Comparison of ENCODE assay signal across 13 mouse cellular contexts in genomic region chr4:132398863-132399262, GRCm38 (mm10). TPM values are rescaled to one million over a fixed set of nuclear protein-coding genes. Genes with fewer than 3 reads are reported as not detected.
A peak's percentile ranks its signal among the peaks of the same experiment; 100 is the strongest.
DNase-seq lines count a peak whose midpoint lies in the region; ATAC-seq and TF ChIP-seq lines count a peak whose summit lies in the region.
"Had no signal": no experiment of that assay in that cellular context is flagged by ENCODE, and none has a peak within 500 bp of the region (broad histone marks: within the 10 kb centered on the region; RNA-seq: fewer than 3 reads in every experiment).

No protein-coding gene starts in this region.

- no peaks in the 10 kb centered on the region for H3K9me3 ChIP-seq in embryonic facial prominence, embryonic 13.5 days
- H3K9me3 ChIP-seq in embryonic facial prominence, embryonic 10.5 days = no peaks in the 10 kb centered on the region
- H3K9me3 ChIP-seq in stomach, embryonic 16.5 days (replicated peaks; ENCODE audit: control insufficient read depth, low read length) = no peaks in the 10 kb centered on the region
- H3K9me3 ChIP-seq in stomach, postnatal 0 days (ENCODE audit: control insufficient read depth, low read length) = no peaks in the 10 kb centered on the region
- H3K9me3 ChIP-seq: heart, embryonic 10.5 days; hindbrain, embryonic 15.5 days; liver, embryonic 15.5 days had no signal

- whole genome bisulfite sequencing in embryonic facial prominence, embryonic 13.5 days = 37% methylated on average over 5 of the region's 5 CpGs
- WGBS in embryonic facial prominence, embryonic 10.5 days = 66% methylated on average over 5 of the region's 5 CpGs
- 50% methylated on average over 5 of the region's 5 CpGs for WGBS in stomach, embryonic 16.5 days
- WGBS in stomach, postnatal 0 days = 51% methylated on average over 5 of the region's 5 CpGs

- TF ChIP-seq CTCF in stomach, postnatal 0 days (IDR thresholded peaks at IDR 0.05; ENCODE audit: low read depth) = no peak

- no peak for DNase-seq in embryonic facial prominence, embryonic 10.5 days (ENCODE audit: low spot score)
- DNase-seq in kidney, adult 8-10 months = peak; percentile 43 to 44
- no peak for DNase-seq in kidney, adult 18-20 months
- no peak for DNase-seq in stomach, postnatal 0 days (ENCODE audit: low spot score)
- DNase-seq in right cerebral cortex, postnatal 14 days = no peak
- DNase-seq in T-cell, adult 2 months (ENCODE audit: low spot score) = no peak

- H3K27me3 ChIP-seq in embryonic facial prominence, embryonic 13.5 days = no peaks in the 10 kb centered on the region
- no peaks in the 10 kb centered on the region for H3K27me3 ChIP-seq in embryonic facial prominence, embryonic 10.5 days (replicated peaks; ENCODE audit: low read depth, poor library complexity, severe bottlenecking)
- no peaks in the 10 kb centered on the region for H3K27me3 ChIP-seq in stomach, embryonic 16.5 days (ENCODE audit: control insufficient read depth, insufficient read depth, low read length)
- H3K27me3 ChIP-seq in stomach, postnatal 0 days (ENCODE audit: control insufficient read depth, insufficient read depth, low read length) = no peaks in the 10 kb centered on the region
- H3K27me3 ChIP-seq: CH12.LX; hindbrain, embryonic 15.5 days; liver, embryonic 15.5 days had no signal

- peaks cover 18% of the 10 kb centered on the region for H3K4me1 ChIP-seq in embryonic facial prominence, embryonic 13.5 days
- peaks cover 16% of the 10 kb centered on the region for H3K4me1 ChIP-seq in embryonic facial prominence, embryonic 10.5 days
- H3K4me1 ChIP-seq in stomach, embryonic 16.5 days (ENCODE audit: control insufficient read depth, insufficient read depth, low read length) = peaks cover 17% of the 10 kb centered on the region
- no peaks in the 10 kb centered on the region for H3K4me1 ChIP-seq in stomach, postnatal 0 days (replicated peaks; ENCODE audit: control insufficient read depth, insufficient read depth)

- no peak for TF ChIP-seq EP300 in stomach, postnatal 0 days (optimal IDR thresholded peaks at IDR 0.05)

- H3K9ac ChIP-seq in embryonic facial prominence, embryonic 13.5 days = no peak overlapping the region
- no peak overlapping the region for H3K9ac ChIP-seq in stomach, embryonic 16.5 days (ENCODE audit: low read length)
- H3K9ac ChIP-seq in stomach, postnatal 0 days (ENCODE audit: low read length) = no peak overlapping the region
- H3K9ac ChIP-seq: hindbrain, embryonic 15.5 days had no signal

- no peak overlapping the region for H3K4me2 ChIP-seq in embryonic facial prominence, embryonic 13.5 days
- no peak overlapping the region for H3K4me2 ChIP-seq in stomach, embryonic 16.5 days (ENCODE audit: low read depth, low read length)
- H3K4me2 ChIP-seq in stomach, postnatal 0 days (replicated peaks; ENCODE audit: low read depth) = no peak overlapping the region

- no peaks in the 10 kb centered on the region for H3K36me3 ChIP-seq in embryonic facial prominence, embryonic 13.5 days
- H3K36me3 ChIP-seq in embryonic facial prominence, embryonic 10.5 days (replicated peaks) = peaks cover 7% of the 10 kb centered on the region
- no peaks in the 10 kb centered on the region for H3K36me3 ChIP-seq in stomach, embryonic 16.5 days (ENCODE audit: control insufficient read depth, insufficient read depth, low read length)
- no peaks in the 10 kb centered on the region for H3K36me3 ChIP-seq in stomach, postnatal 0 days (ENCODE audit: control insufficient read depth, insufficient read depth, low read length)
- H3K36me3 ChIP-seq: heart, embryonic 10.5 days; hindbrain, embryonic 15.5 days had no signal

- no peak overlapping the region for H3K4me3 ChIP-seq in embryonic facial prominence, embryonic 13.5 days
- no peak overlapping the region for H3K4me3 ChIP-seq in embryonic facial prominence, embryonic 10.5 days
- H3K4me3 ChIP-seq in stomach, embryonic 16.5 days (replicated peaks; ENCODE audit: low read length) = no peak overlapping the region
- H3K4me3 ChIP-seq in stomach, postnatal 0 days (ENCODE audit: low read depth, low read length) = no peak overlapping the region

- ATAC-seq in embryonic facial prominence, embryonic 13.5 days (ENCODE audit: insufficient number of reproducible peaks, insufficient read depth, low FRiP score, low TSS enrichment, low read depth) = no peak
- ATAC-seq in stomach, embryonic 16.5 days (ENCODE audit: insufficient read depth, low FRiP score) = no peak
- ATAC-seq in stomach, postnatal 0 days (ENCODE audit: low FRiP score, low TSS enrichment) = no peak
- ATAC-seq: intestine, postnatal 0 days had no signal

- H3K27ac ChIP-seq in embryonic facial prominence, embryonic 13.5 days = peak overlapping the region; percentile 3; the same call in 1 of the 2 replicates
- no peak overlapping the region for H3K27ac ChIP-seq in embryonic facial prominence, embryonic 10.5 days (replicated peaks)
- H3K27ac ChIP-seq in stomach, embryonic 16.5 days (ENCODE audit: low read length) = peak overlapping the region; percentile 49
- H3K27ac ChIP-seq in stomach, postnatal 0 days (replicated peaks) = no peak overlapping the region
- H3K27ac ChIP-seq: hindbrain, embryonic 15.5 days had no signal

RNA-seq across cellular contexts. Expression of gene Phactr4, which starts 23.4 kb away (rescaled TPM):
- 22.7 and 23.6 TPM in 2 replicates for polyA plus RNA-seq in embryonic facial prominence, embryonic 13.5 days (2015; fragmentation: Nextera tagmentation; extraction: Ambion mirVana)
- 25.9 and 27.4 TPM in 2 replicates for polyA plus RNA-seq in embryonic facial prominence, embryonic 10.5 days (2016; fragmentation: Nextera tagmentation; extraction: Ambion mirVana)
- 25.9 and 29.9 TPM in 2 replicates for polyA plus RNA-seq in stomach, embryonic 16.5 days (2015; fragmentation: Nextera tagmentation; extraction: Ambion mirVana)
- polyA plus RNA-seq in stomach, postnatal 0 days (2015; fragmentation: Nextera tagmentation; extraction: Ambion mirVana) = 17.6 and 20.6 TPM in 2 replicates

RNA-seq across cellular contexts. Expression of gene Rcc1, which starts 45.5 kb away (rescaled TPM):
- polyA plus RNA-seq in embryonic facial prominence, embryonic 13.5 days (2015; fragmentation: Nextera tagmentation; extraction: Ambion mirVana) = 74.1 and 81.9 TPM in 2 replicates
- 160 and 172 TPM in 2 replicates for polyA plus RNA-seq in embryonic facial prominence, embryonic 10.5 days (2016; fragmentation: Nextera tagmentation; extraction: Ambion mirVana)
- 62.6 and 64.0 TPM in 2 replicates for polyA plus RNA-seq in stomach, embryonic 16.5 days (2015; fragmentation: Nextera tagmentation; extraction: Ambion mirVana)
- polyA plus RNA-seq in stomach, postnatal 0 days (2015; fragmentation: Nextera tagmentation; extraction: Ambion mirVana) = 23.4 and 25.2 TPM in 2 replicates

Comparison
In these comparisons a context has a peak if more than half of its experiments do, and no peak if none do; other contexts are left out.
1. H3K27ac ChIP-seq: peak in embryonic facial prominence, embryonic 13.5 days (single experiment) and stomach, embryonic 16.5 days (single experiment); none in embryonic facial prominence, embryonic 10.5 days (single experiment) and stomach, postnatal 0 days (single experiment).
2. DNase-seq: peak in kidney, adult 8-10 months (2 of 2); none in embryonic facial prominence, embryonic 10.5 days (single experiment), kidney, adult 18-20 months (single experiment), stomach, postnatal 0 days (single experiment), right cerebral cortex, postnatal 14 days (single experiment) and T-cell, adult 2 months (single experiment).